Mouse (Mus musculus): ENCODE results near the gene Zranb3.

DNA sequence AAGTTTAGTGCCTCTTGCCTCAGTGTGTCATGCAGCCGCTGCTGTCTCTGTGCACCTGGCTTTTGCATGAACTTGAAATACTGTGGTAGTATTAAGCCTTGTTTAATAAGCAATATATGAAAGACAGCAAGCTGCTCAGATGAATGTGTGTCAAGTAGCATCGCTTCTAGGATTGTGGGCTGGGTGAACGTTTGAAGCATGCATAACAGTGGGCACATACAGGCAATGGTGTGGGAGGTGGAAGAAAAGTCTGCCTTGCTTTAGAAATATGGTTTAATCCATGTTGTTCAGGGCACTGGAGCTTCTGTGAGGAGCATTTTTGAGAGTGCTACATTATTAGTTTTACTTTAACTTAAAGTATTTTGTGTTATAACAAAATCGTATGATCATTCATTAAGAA is 109.0 kb downstream of the Zranb3 start:
- TF ChIP-seq CTCF (IDR thresholded peaks at IDR 0.05; ENCODE audit: low read depth) = no peak
- no peak for TF ChIP-seq EP300 (IDR thresholded peaks at IDR 0.05; ENCODE audit: low read depth)

All from liver, postnatal 0 days (tissue).